ENCODE assay signal across 8 mouse cellular contexts in the genomic region with DNA sequence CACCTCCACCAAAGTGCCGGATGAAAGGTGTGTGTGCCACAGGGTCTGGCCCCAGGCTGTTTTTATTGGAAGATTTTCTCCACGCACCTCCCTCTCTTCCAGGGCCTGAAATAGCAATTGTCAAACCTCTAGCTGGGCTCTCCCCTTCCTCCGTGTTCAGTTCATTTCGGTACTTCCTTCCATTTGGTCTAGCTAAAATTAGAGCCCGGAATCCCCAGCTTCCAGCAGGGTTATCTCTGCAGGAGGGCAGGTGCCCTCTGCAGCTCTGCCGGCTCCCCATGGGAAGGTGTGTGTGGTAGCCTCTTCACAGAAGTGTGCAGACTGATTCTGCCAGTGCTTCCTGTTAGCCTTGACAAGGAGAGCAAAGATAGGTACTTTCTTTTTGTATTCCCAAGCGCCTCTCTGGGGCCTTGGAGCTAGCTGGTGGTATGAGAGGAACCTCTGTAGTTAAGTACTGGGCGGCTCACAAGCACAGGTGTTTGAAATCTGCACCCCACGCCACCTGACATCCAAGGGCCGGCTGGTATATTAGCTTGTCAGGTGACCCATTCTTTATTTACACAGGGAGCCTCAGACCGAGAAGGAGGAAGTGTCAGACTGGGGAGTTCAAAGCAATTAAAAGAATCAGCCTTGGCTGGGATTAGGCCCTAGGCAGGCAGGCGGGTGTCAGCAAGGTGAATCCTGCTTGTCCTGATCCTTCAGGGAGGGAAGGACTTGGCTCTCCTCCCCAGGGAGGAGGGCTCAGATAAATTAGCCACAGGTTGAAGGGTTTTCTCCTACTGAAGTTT.
DNase-seq lines count a peak whose midpoint lies in the region; ATAC-seq lines count a peak whose summit lies in the region.

No protein-coding gene starts in this region.

- H3K9me3 ChIP-seq in erythroblast, embryonic 14.5 days (ENCODE audit: control insufficient read depth, low read length) = no peaks in the 10 kb centered on the region
- H3K9me3 ChIP-seq in forebrain, embryonic 15.5 days = no peaks in the 10 kb centered on the region
- no peaks in the 10 kb centered on the region for H3K9me3 ChIP-seq in limb, embryonic 12.5 days

- H3K4me3 ChIP-seq in erythroblast, embryonic 14.5 days (replicated peaks) = peak overlapping the region; percentile 75
- H3K4me3 ChIP-seq in forebrain, embryonic 15.5 days = peak overlapping the region; percentile 91
- peak overlapping the region; percentile 73 for H3K4me3 ChIP-seq in limb, embryonic 12.5 days (replicated peaks)

- peaks cover 49% of the 10 kb centered on the region for H3K36me3 ChIP-seq in erythroblast, embryonic 14.5 days (ENCODE audit: control insufficient read depth)
- H3K36me3 ChIP-seq in forebrain, embryonic 15.5 days = no peaks in the 10 kb centered on the region
- H3K36me3 ChIP-seq in limb, embryonic 12.5 days = no peaks in the 10 kb centered on the region

- H3K4me1 ChIP-seq in erythroblast, embryonic 14.5 days (ENCODE audit: control insufficient read depth) = peaks cover 85% of the 10 kb centered on the region
- peaks cover 76% of the 10 kb centered on the region for H3K4me1 ChIP-seq in forebrain, embryonic 15.5 days
- peaks cover 95% of the 10 kb centered on the region for H3K4me1 ChIP-seq in limb, embryonic 12.5 days (replicated peaks)

- peak; percentile 27 for DNase-seq in CD4-positive helper T cell, adult 2 months (ENCODE audit: low read depth, low spot score)
- peak; percentile 53 to 69 for DNase-seq in natural killer cell, adult 2 months (ENCODE audit: low spot score in 2 of 2)
- DNase-seq in right cerebral cortex, adult 2 months (ENCODE audit: low spot score in 2 of 2) = no peak
- DNase-seq in testis, postnatal 14 days (ENCODE audit: low spot score) = no peak

- peak overlapping the region; percentile 100 for H3K27ac ChIP-seq in forebrain, embryonic 15.5 days (replicated peaks)
- H3K27ac ChIP-seq in limb, embryonic 12.5 days = no peak overlapping the region

- H3K4me2 ChIP-seq in forebrain, embryonic 15.5 days (replicated peaks) = peak overlapping the region; percentile 87
- H3K4me2 ChIP-seq in limb, embryonic 12.5 days = peak overlapping the region; percentile 99

- H3K27me3 ChIP-seq in erythroblast, embryonic 14.5 days (ENCODE audit: control insufficient read depth) = no peaks in the 10 kb centered on the region
- H3K27me3 ChIP-seq in forebrain, embryonic 15.5 days = no peaks in the 10 kb centered on the region
- peaks cover 67% of the 10 kb centered on the region for H3K27me3 ChIP-seq in limb, embryonic 12.5 days

- peak overlapping the region; percentile 84 for H3K9ac ChIP-seq in forebrain, embryonic 15.5 days (replicated peaks)
- H3K9ac ChIP-seq in limb, embryonic 12.5 days (replicated peaks) = no peak overlapping the region

- WGBS in forebrain, embryonic 15.5 days = 12% methylated on average over 12 of the region's 12 CpGs
- WGBS in limb, embryonic 12.5 days = 13% methylated on average over 12 of the region's 12 CpGs

- no peak for ATAC-seq in erythroblast, adult 5-6 weeks (replicated peaks; ENCODE audit: low FRiP score, poor library complexity, severe bottlenecking)
- no peak for ATAC-seq in forebrain, embryonic 15.5 days (replicated peaks)
- ATAC-seq in limb, embryonic 12.5 days (ENCODE audit: insufficient number of reproducible peaks, insufficient read depth, low FRiP score, low TSS enrichment, low read depth) = no peak

Comparison
In these comparisons a context has a peak if more than half of its experiments do, and no peak if none do; other contexts are left out.
1. DNase-seq: peak in CD4-positive helper T cell, adult 2 months (single experiment) and natural killer cell, adult 2 months (2 of 2); none in right cerebral cortex, adult 2 months (0 of 2) and testis, postnatal 14 days (single experiment).
2. Peak in every context shown above with its lines, with median percentiles within 50 percentile points of each other: H3K4me3 ChIP-seq.